Mouse (Mus musculus) spleen, postnatal 14 days (tissue): ENCODE data around the gene Hist1h1t.
A peak's percentile ranks its signal among the peaks of the same experiment; 100 is the strongest.
"Not testable (repeated sequence)": the region's sequence is repeated elsewhere in the genome, so short reads cannot be mapped to it uniquely, and the experiment has no call there.

Experiments used
- DNase-seq, 2 experiments: peaks; one replicate each; pipeline ENCODE4 v3.0.0; 2021 to 2022; ENCODE audit warnings: low spot score in 2 of 2

Hist1h1t gene

DNA sequence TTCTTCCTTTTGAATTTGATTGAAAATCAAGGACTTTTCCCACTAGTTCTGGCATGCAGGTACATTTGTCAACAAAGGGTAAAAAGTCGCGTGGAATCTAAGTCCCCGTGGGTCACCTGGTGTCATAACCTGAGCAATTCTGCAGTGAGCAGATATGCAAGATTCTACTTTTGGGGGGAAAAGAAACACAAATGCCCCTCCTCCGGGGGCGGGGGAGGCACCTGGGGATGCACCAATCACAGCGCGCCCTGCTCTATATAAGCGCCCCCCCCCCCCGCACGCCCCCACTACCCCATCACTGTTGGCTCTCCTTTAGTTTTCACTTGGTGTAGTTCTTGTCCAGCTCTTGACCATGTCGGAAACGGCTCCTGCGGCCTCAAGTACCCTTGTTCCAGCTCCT, at the start of gene Hist1h1t:
Hist1h1t (plus strand) TSS at position 301 of the 400 bp plus-strand sequence.
- no peak for DNase-seq

DNA sequence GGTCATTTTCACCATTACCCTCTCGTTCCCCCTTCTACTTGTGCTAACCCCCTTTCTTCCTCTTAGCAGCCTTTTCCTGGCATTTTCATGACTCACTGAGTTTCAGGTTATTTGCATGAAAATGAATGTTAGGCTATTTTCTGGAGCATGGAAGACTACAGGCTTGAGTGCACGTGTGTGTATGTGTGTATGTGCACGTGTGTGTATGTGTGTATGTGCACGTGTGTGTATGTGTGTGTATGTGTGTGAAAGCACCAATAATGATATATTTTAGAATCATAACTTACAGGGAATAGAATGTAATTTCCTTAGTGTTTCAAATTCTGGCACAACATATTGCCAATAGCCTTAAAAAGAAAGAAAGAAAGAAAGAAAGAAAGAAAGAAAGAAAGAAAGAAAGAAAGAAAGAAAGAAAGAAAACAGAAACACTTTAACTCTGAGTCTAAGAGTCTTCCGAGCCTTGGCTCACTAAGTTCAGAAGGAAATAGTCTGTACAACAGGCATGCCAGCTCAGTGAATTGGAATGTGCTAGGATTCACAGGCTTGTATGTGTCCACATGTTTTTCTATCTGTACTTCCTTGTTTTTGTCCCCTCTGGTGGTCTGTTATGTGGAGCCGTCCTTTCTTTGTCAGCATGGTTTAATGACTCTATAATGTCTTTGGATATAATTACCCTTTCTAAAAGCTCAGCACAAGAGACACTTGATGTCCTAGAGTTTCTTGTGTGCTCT, 35.8 kb upstream of the Hist1h1t start:
- no peak for DNase-seq

DNA sequence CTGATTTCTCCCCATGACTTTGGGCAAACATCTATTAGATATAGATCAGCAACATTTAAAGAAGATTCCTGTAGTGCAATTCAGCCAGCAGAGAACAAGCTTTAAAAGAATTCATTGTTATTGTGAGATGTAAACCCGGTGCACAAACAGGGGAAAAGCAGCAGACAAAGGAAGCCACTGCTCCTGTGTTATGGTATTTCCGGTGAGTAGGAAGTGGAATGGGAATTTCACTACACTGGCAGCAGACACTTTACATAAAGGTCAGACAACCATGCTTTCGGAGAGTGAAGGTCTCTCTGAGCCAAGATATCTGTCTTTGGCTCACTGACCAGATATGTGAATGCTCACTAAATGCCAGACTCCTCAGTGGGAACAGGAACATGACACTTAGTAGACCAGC, 33.1 kb upstream of the Hist1h1t start:
- no peak for DNase-seq

DNA sequence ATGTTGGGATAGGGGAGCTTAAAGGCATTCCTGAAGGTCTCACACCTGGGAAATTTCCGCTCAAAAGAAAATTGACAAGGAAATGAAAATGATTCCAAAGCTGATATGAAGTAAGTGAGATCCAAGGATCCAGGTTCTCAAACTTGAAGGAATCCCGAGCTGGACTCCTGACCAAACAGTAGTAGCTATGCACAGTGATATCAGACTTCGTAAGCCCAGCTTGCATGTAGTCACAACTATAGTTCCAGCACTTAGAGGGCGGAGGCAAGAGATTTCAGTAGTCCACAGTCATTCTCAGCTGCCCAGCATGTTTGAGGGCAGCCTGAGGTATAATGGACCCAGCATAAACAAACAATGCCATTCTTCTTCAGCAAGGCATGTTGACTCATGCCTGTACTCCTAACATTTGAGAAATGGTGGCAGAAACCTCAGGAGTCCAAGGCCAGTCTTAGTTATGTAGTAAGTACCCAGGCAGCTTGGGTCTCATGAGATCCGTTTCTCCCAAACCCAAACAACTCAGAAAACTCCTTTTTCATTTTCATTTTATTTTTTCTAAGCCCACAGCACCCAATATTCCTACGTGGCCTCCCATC, 13.5 kb upstream of the Hist1h1t start:
- no peak for DNase-seq

DNA sequence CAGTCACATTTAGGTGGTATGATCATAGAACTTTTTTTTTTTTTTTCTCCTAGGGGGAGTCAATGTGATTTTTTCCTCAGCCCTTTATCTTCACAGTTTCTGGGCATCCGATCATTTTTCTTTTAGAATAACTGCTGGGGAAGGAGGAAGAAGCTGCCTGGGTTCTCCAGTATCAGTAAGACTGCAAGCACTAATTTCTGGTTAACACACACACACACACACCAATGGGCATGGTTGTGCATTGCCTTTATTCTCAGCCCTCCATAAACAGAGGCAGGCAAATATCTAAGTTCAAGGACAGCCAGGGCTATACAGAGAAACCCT, 13.0 kb upstream of the Hist1h1t start:
- no peak for DNase-seq

DNA sequence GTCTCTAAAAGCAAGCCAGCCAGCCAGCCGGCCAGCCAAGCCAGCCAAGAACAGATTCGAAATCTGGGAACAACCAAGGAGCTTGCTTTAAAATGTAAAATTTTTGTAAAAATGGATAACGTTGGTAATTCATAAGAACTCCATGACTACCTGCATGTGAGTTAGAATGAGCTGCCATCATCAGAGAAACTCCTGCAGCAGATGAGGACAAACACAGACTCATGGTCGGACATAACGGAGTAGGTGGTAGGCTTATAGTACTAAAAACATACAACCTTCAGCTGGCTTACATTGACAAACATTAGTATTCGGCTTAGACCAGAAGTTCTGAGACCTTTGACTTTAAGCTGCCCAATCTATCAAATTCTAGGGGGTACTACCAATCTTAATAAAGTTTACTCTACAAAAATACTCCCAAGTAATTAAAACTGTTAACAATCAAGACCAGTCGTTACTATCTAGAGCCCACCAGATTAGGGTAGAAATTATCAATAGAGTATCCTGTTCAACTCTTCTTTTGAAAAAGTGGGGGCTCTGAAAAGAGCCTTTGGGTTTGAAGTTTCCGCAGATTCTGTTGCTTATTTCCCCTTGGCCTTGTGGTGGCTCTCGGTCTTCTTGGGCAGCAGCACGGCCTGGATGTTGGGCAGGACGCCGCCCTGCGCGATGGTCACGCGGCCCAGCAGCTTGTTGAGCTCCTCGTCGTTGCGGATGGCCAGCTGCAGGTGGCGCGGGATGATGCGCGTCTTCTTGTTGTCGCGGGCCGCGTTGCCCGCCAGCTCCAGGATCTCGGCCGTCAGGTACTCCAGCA, 12.5 kb upstream of the Hist1h1t start:
- not testable (repeated sequence) for DNase-seq

DNA sequence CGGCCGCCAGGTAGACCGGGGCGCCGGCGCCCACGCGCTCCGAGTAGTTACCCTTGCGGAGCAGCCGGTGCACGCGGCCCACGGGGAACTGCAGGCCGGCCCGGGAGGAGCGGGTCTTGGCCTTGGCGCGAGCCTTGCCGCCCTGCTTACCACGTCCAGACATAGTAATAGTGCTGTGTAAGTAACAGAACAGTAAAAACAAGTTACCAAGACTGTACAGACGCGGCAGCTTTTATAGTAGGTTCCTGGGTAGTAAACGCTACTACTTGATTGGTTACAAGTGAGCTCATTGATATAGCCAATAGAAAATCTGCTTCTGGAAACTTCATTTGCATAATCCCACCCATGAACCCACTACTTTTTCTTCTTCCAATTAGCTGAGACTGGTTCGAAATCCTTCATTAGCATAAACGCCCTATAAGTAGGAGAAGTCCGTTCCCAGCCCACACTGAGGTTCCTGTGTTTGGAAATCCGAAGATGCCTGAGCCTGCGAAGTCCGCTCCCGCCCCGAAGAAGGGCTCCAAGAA, 11.8 kb upstream of the Hist1h1t start, which contains the start of the genes Hist1h2ac and Hist1h2bc:
Hist1h2ac (minus strand) TSS at position 194 of the 527 bp plus-strand sequence.
Hist1h2bc (plus strand) TSS at position 445 of the 527 bp plus-strand sequence.
- peak; percentile 75 to 76 for DNase-seq

DNA sequence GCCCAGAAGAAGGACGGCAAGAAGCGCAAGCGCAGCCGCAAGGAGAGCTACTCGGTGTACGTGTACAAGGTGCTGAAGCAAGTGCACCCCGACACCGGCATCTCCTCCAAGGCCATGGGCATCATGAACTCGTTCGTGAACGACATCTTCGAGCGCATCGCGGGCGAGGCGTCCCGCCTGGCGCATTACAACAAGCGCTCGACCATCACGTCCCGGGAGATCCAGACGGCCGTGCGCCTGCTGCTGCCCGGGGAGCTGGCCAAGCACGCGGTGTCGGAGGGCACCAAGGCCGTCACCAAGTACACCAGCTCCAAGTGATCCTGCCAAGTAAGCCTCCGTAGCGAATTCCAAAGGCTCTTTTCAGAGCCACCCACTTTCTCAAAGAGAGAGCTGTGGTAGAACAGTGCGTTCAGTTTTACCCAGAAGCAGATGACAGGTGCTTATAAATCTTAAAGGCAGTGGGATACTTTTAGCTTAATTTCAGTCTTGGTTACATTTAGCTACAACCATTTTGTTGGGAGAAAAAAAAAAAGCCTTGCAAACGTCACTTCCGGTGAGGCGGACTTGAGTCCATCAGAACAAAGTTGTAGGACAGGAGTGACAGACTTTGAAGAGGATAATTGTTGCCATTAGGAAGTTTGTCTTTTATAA, 11.2 kb upstream of the Hist1h1t start:
- peak; percentile 14 to 50 for DNase-seq

DNA sequence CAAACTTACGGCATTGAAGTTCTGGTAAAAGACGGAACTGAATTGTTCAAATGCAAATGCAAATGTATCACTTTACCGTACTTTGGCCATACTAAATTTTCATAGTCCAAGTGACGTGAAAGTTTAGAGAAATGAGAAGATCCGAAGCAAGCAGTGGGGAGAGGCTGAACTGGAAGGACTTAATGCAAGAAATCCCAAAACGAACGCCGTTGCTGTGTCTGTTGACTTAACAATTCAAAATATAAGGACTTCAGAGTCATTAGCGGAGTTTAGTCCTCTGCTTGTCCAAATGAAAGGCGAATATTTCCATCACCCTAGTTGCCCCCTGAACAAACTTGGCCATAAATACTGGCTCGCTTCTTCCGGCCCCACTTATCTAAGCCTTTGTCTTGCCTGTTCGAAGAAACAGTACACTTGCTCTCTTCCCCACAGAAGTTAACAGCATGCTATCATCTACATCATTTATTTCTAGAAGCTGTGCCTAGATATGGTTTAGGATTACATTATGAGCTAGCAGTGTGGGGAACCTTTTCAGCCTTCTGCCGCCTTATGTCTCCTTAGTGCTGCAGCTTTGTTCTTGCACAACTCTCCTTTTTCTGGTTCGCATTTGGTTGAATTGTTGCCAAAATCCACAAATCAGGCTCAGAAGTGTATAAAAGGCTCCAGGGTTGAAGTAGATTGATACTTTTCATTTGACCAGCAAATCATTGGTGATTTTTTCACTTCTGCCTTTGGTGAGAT, 10.3 kb upstream of the Hist1h1t start:
- DNase-seq = no peak

DNA sequence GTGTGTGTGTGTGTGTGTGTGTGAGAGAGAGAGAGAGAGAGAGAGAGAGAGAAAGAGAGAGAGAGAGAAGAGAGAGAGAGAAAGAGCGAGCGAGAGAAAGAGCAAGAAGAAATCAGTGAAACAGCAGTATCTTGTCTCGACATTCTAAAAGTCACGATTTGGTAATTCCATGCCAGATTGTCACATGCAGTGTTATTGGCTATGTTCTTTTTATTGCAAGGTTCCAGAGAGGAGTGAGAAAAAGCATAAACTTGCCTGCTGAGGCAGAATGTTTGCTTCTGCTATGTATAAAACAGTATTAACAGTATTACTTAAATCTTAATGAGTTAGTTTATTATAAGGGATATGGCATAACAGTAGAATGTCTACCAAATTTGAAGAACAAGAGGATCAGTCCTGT, 9.6 kb upstream of the Hist1h1t start:
- no peak for DNase-seq

DNA sequence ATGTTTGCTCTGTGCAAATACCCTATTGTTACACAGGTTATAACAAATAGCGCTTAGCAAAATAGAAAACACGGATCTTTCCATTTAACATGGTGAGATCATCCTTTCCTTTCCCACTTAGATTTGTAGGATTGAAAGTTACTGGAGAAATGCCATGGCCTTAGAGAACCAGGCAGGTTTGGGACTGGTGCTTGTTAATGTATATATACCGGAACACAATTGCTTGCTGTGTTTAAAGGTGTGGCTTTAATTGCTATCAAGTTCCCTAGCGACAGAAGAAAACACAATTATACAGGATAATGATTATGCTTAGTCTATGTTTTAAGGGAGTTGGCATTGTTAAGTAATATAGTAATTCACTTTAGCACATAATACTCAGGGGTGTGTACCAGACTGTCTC, 8.4 kb upstream of the Hist1h1t start:
- no peak for DNase-seq

DNA sequence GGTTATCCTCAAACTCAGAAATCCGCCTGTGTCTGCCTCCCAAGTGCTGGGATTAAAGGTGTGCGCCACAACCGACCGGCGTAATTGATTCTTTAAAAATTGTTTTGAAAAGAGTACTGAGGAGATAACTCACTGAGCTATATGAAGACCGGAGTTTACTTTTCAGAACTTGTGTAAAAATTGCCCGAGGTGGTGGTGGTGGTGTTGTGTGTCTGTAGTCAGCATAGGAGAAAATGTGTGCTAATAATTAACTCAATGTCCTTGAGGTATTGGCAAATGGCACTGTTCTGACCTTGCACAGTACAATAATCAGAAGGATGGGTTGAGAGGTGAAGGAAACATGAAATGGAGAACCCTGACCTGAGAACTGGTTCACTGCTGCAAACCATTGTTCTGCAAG, 7.7 kb upstream of the Hist1h1t start:
- no peak for DNase-seq

DNA sequence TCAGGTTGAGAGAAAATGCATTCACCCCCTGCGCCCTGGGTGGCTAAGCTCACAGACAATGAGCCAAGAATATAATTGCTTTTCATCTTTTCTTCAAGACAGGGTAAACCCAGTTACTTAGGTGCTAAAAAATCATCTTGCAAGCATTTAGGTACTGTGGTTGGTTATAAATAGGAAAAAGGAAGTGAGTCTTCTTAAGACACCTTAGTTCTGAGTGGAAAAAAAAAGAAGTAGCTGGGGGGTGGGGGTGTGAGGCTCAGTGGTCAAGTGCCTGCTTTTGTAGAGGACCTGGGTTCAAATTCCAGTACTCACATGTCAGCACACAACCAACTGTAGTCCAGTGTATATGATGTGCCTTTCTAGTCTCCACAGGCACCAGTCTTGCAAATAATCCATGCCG, 6.7 kb upstream of the Hist1h1t start:
- DNase-seq = no peak

DNA sequence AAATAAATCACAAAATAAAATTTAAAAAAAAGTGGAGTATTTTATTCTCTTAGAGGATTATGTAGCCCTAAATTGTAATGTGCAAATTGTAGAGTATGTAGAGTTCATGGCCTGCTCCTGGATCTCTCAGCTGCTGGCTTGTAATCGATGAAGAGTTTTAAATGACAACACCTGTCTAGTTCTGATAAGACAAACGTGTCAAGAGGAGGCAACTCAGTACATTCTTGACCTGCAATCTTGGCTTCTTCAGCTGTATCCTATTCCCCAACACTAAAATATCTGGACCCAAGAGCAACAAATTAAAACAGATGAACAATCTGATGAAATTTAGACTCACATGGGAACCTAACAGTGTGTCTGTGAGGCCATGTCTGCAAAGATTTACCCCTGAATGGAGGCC, 6.2 kb upstream of the Hist1h1t start:
- DNase-seq = no peak

DNA sequence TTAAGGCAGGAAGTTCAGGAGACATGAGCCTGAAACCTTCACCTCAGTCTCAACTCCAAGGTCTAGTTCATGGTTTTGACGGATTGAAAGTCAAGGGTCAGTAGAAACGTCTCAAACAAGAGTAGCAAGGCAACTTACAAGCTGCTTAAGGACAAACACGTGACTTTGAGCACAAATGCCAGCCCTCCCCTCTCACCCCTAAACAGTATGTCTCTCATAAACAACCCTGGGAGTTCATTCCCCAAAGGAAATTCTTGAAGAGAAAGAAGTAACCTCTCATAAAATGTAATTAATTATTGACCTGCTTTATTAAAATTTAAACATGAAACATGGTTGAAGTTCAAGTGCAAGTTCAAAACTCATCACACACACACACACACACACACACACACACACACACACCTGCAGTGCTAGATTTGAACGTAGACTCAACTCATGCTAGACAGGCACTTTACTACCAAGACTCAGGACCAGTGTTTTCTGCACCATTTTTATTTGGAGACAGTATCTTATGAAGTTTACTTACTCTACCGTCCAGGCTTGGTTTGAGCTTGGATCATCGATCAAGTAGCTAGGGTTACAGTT, 1.7 kb upstream of the Hist1h1t start:
- no peak for DNase-seq

DNA sequence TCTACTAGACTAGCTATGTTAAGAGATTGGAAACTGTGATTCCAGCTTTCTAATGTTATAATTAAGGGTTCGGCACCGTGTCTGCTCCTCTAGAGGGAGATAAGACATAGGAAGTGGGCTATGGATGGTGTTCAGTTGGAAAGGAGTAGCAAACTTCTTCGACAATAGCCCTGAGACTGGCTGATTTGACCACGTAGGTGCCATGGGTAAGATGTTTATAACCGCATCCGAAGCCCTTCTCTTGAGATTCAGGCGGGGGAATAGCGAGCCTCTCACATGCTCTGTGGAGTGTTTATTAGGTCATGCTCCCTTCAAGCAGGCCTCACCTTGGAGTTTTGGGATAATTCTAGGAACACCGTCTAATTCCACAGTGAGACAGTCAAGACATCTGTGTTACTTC, 658 bp upstream of the Hist1h1t start:
- no peak for DNase-seq

DNA sequence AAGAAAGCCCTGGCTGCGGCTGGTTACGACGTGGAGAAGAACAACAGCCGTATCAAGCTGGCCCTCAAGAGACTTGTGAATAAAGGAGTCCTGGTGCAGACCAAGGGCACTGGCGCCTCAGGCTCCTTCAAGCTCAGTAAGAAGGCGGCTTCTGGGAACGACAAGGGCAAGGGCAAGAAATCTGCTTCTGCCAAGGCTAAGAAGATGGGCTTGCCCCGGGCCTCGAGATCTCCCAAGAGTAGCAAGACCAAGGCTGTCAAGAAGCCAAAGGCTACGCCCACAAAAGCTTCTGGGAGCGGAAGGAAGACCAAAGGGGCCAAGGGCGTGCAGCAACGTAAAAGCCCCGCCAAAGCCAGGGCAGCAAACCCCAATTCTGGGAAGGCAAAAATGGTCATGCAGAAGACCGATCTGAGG, 454 bp downstream of the Hist1h1t start:
- DNase-seq = peak in 1 of 2 experiments; percentile 13

DNA sequence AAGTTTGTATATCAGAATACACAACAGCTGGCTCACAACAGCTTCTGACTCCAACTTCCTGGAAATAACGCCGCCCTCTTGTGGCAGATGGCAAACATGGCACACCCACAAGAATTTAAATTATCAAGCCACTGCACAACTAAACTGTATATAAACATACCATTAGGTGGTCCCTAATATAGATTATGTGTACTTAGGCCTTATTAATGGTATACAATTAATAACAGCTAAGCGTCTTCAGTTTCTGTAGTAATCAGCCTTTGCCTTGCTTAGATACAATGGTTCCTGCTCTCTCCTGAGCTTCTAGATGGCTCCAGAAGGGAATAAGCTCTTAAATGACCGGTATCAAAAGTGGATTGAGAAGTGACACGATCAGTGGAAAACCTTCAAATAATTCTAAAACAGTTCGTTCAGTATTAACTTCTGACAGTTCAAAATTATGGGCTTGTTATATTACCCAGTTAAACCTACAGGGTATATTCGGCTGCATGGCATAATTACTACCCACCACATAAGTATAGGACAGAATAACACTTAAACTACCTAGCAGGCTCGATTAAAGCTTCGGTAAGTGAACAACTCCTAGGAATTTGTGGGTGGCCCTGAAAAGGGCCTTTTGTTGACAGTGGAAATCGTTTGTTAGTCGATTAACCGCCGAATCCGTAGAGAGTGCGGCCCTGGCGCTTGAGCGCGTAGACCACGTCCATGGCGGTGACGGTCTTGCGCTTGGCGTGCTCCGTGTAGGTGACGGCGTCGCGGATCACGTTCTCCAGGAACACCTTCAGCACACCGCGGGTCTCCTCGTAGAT, 2.1 kb downstream of the Hist1h1t start:
- DNase-seq = peak; percentile 54 to 73

DNA sequence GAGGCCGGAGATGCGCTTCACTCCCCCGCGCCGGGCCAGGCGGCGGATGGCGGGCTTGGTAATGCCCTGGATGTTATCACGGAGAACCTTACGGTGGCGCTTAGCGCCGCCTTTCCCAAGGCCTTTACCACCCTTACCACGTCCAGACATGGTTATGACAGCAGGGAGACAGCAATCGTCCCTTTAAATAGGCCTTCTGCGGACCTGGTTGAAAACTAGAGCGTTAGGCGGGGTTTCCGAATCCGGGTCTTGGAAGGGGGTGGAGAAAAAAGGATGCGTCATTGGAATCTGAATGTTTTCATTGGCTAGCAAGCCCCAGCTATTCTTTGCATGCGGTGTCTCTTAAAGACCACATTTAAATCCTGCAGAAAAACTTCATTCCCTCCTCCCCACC, 2.7 kb downstream of the Hist1h1t start, which contains the start of gene Hist1h4c:
Hist1h4c (minus strand) TSS at position 155 of the 394 bp plus-strand sequence.
- DNase-seq = peak; percentile 98 to 100

DNA sequence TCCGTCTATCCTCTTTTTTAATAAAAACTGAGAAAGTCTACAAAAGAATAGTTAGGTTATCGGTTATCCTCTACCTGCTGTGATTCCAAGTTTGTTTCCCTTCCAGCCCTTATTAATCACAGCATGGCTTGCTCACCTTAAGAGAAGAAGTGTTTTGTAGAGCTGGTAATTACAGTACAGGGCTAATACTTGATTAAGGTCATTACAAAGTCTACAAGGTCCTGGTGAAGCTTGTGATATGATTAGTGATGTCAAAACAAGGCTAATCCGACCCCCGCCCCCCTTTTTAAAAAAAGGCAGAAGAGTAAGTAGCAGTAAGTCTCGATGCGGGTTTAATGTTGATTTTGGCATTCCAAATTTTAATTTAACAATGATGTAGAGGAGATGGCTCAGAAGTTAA, 3.4 kb downstream of the Hist1h1t start:
- no peak for DNase-seq
